Mouse (Mus musculus): Measurements from ENCODE around the gene 2310034C09Rik. TPM values are rescaled to one million over a fixed set of nuclear protein-coding genes. Genes with fewer than 3 reads are reported as not detected.
"Not testable (repeated sequence)": the region's sequence is repeated elsewhere in the genome, so short reads cannot be mapped to it uniquely, and the experiment has no call there.

2310034C09Rik gene
- polyA plus RNA-seq, 1 experiment = not detected

DNA sequence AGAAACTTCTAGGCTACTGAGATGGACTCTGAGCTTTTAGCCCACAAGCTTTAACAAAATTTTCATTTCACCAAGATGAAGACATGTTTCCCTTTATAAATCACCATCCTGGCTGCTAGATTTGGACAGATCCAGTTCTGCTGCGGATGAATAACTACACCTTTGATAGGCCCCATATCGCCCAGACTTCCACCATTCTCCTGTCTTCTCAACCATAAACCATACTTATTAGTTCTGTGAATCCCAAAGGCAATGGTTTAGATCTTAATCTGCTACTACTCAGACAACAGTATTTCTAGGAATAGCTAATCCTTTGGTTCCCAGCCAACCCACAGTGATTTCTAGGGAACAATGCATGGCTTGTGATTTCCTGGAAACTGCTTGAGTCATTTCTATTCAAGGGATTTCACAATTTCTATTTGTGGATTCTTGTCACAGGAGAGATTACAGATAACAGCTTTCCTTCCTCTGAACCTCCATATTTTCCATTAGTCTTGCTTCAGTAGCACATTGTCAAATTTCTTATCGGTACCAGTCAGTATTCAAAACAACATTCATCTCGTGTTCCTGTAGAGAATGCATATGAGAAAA lies 13.8 kb upstream of the 2310034C09Rik start:
- no peaks in the 10 kb centered on the region for H3K27me3 ChIP-seq (ENCODE audit: control insufficient read depth, insufficient read depth, low read length)
- H3K36me3 ChIP-seq (ENCODE audit: control insufficient read depth, insufficient read depth, low read length) = no peaks in the 10 kb centered on the region
- no peak overlapping the region for H3K4me3 ChIP-seq (ENCODE audit: control insufficient read depth, insufficient read depth, low read length)
- no peak for DNase-seq
- TF ChIP-seq POLR2A (IDR thresholded peaks at IDR 0.05; ENCODE audit: control insufficient read depth, extremely low read depth, insufficient read depth, low read length, poor library complexity) (no peak), CTCF (IDR thresholded peaks at IDR 0.05; ENCODE audit: borderline replicate concordance, control insufficient read depth, extremely low read depth, insufficient read depth, low read length, poor library complexity) (no peak)
- WGBS = 56% methylated on average over 4 of the region's 4 CpGs
- H3K27ac ChIP-seq (ENCODE audit: control insufficient read depth, insufficient read depth, low read length) = no peak overlapping the region
- H3K4me1 ChIP-seq (replicated peaks; ENCODE audit: control insufficient read depth, insufficient read depth, low read length) = no peaks in the 10 kb centered on the region

- TF ChIP-seq CTCF (IDR thresholded peaks at IDR 0.05; ENCODE audit: borderline replicate concordance, control insufficient read depth, extremely low read depth, insufficient read depth, low read length, poor library complexity) (no peak), POLR2A (IDR thresholded peaks at IDR 0.05; ENCODE audit: control insufficient read depth, extremely low read depth, insufficient read depth, low read length, poor library complexity) (no peak)
- Histone ChIP-seq H3K4me1 (replicated peaks; ENCODE audit: control insufficient read depth, insufficient read depth, low read length) (no peaks in the 10 kb centered on the region), H3K27me3 (ENCODE audit: control insufficient read depth, insufficient read depth, low read length) (no peaks in the 10 kb centered on the region), H3K4me3 (ENCODE audit: control insufficient read depth, insufficient read depth, low read length) (no peak overlapping the region), H3K27ac (ENCODE audit: control insufficient read depth, insufficient read depth, low read length) (no peak overlapping the region), H3K36me3 (ENCODE audit: control insufficient read depth, insufficient read depth, low read length) (no peaks in the 10 kb centered on the region)
- DNase-seq = no peak
- WGBS = 66% methylated on average over 4 of the region's 4 CpGs
These were observed 10.7 kb upstream of the 2310034C09Rik start for GRCm38 (mm10) chr16:88747943-88748342.

GRCm38 (mm10) chr16:88751535-88751934 lies 7.1 kb upstream of the 2310034C09Rik start, which contains the start of gene Krtap13:
Krtap13 (minus strand) TSS chr16:88751635.
- 89% methylated on average over 3 of the region's 3 CpGs for WGBS
- H3K36me3 ChIP-seq (ENCODE audit: control insufficient read depth, insufficient read depth, low read length); DNase-seq; H3K4me1 ChIP-seq (replicated peaks; ENCODE audit: control insufficient read depth, insufficient read depth, low read length); H3K4me3 ChIP-seq (ENCODE audit: control insufficient read depth, insufficient read depth, low read length); H3K27me3 ChIP-seq (ENCODE audit: control insufficient read depth, insufficient read depth, low read length); H3K27ac ChIP-seq (ENCODE audit: control insufficient read depth, insufficient read depth, low read length): not testable (repeated sequence)

DNA sequence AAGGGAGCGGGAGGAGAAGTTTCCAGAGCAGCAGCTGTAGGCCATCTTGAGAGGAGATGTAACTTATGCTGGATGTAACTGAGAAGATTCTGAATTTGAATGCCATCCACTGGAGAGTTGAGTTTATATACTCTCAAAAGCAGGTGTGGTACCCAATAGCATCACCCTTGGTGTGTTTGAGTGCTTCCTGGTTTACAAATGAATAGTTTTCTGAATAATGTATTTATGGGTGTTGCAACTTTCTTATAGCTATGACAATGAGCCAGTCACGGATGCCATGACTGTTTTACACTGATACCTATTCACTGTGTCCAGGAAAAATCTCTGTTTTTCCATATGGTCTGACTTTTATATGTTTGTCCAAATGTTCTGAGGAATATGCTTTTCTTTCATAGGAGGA lies 15.5 kb downstream of the 2310034C09Rik start, which contains the start of gene 2310057N15Rik:
Gene 2310057N15Rik (minus strand): TSS at position 101 of the 400 bp plus-strand sequence.
- H3K27me3 ChIP-seq (ENCODE audit: control insufficient read depth, insufficient read depth, low read length) = no peaks in the 10 kb centered on the region
- H3K27ac ChIP-seq (ENCODE audit: control insufficient read depth, insufficient read depth, low read length) = no peak within 1 kb of the TSS
- H3K4me1 ChIP-seq (replicated peaks; ENCODE audit: control insufficient read depth, insufficient read depth, low read length) = no peaks in the 10 kb centered on the region
- no peak within 1 kb of the TSS for H3K4me3 ChIP-seq (ENCODE audit: control insufficient read depth, insufficient read depth, low read length)
- no peak for DNase-seq
- H3K36me3 ChIP-seq (ENCODE audit: control insufficient read depth, insufficient read depth, low read length) = no peaks in the 10 kb centered on the region
- TF ChIP-seq POLR2A (IDR thresholded peaks at IDR 0.05; ENCODE audit: control insufficient read depth, extremely low read depth, insufficient read depth, low read length, poor library complexity) = no peak
- TF ChIP-seq CTCF (IDR thresholded peaks at IDR 0.05; ENCODE audit: borderline replicate concordance, control insufficient read depth, extremely low read depth, insufficient read depth, low read length, poor library complexity) = no peak
- WGBS = 89% methylated on average over 2 of the region's 2 CpGs

DNA sequence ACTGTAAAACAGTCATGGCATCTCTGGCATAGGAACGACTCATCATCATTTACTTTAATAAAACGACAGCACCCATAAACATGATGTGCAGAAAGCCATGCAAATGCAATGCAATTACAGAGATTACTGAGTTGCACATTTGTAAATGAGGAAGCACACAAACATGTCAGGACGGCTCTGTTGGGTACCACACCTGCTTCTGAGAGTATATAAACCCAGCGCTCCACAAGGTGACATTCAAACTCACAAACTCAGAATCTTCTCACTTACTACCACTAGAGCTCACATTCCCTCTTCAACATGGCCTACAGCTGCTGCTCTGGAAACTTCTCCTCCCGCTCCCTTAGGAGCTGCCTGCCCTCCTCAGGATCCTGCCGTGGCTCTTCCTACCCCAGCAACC lies 18.9 kb downstream of the 2310034C09Rik start, which contains the start of gene Gm5965:
Gene Gm5965 (plus strand): TSS at position 301 of the 400 bp plus-strand sequence.
- Histone ChIP-seq H3K27ac (ENCODE audit: control insufficient read depth, insufficient read depth, low read length) (no peak within 1 kb of the TSS), H3K27me3 (ENCODE audit: control insufficient read depth, insufficient read depth, low read length) (no peaks in the 10 kb centered on the region), H3K36me3 (ENCODE audit: control insufficient read depth, insufficient read depth, low read length) (no peaks in the 10 kb centered on the region), H3K4me3 (ENCODE audit: control insufficient read depth, insufficient read depth, low read length) (no peak within 1 kb of the TSS), H3K4me1 (replicated peaks; ENCODE audit: control insufficient read depth, insufficient read depth, low read length) (no peaks in the 10 kb centered on the region)
- TF ChIP-seq CTCF (IDR thresholded peaks at IDR 0.05; ENCODE audit: borderline replicate concordance, control insufficient read depth, extremely low read depth, insufficient read depth, low read length, poor library complexity) (no peak), POLR2A (IDR thresholded peaks at IDR 0.05; ENCODE audit: control insufficient read depth, extremely low read depth, insufficient read depth, low read length, poor library complexity) (no peak)
- DNase-seq = no peak
- WGBS = 94% methylated on average over 6 of the region's 6 CpGs

- WGBS = 86% methylated on average over 2 of the region's 2 CpGs
- no peaks in the 10 kb centered on the region for H3K27me3 ChIP-seq (ENCODE audit: control insufficient read depth, insufficient read depth, low read length)
- no peak for DNase-seq
- TF ChIP-seq CTCF (IDR thresholded peaks at IDR 0.05; ENCODE audit: borderline replicate concordance, control insufficient read depth, extremely low read depth, insufficient read depth, low read length, poor library complexity) (no peak), POLR2A (IDR thresholded peaks at IDR 0.05; ENCODE audit: control insufficient read depth, extremely low read depth, insufficient read depth, low read length, poor library complexity) (no peak)
- no peak overlapping the region for H3K27ac ChIP-seq (ENCODE audit: control insufficient read depth, insufficient read depth, low read length)
- no peak overlapping the region for H3K4me3 ChIP-seq (ENCODE audit: control insufficient read depth, insufficient read depth, low read length)
- no peaks in the 10 kb centered on the region for H3K4me1 ChIP-seq (replicated peaks; ENCODE audit: control insufficient read depth, insufficient read depth, low read length)
- no peaks in the 10 kb centered on the region for H3K36me3 ChIP-seq (ENCODE audit: control insufficient read depth, insufficient read depth, low read length)
These were observed 28.1 kb downstream of the 2310034C09Rik start for GRCm38 (mm10) chr16:88786786-88787185.

Other genes with a start within 250 kb of the 2310034C09Rik start
- gene Cldn8, start 195.7 kb upstream of the 2310034C09Rik start, polyA plus RNA-seq (2012; rRNA removed) = 0.19 TPM in 1 of 2 replicates, not detected in the other
- not detected in 2 replicates for gene Krtap24-1, start 146.6 kb upstream of the 2310034C09Rik start, polyA plus RNA-seq (2012; rRNA removed)
- 0.31 TPM in 1 of 2 replicates, not detected in the other for gene 2310079G19Rik, start 131.2 kb upstream of the 2310034C09Rik start, polyA plus RNA-seq (2012; rRNA removed)
- gene Krtap26-1, start 111.1 kb upstream of the 2310034C09Rik start, polyA plus RNA-seq (2012; rRNA removed) = not detected in 2 replicates
- gene Krtap27-1, start 87.2 kb upstream of the 2310034C09Rik start, polyA plus RNA-seq (2012; rRNA removed) = not detected in 2 replicates
- not detected in 2 replicates for gene 2310061N02Rik, start 50.9 kb upstream of the 2310034C09Rik start, polyA plus RNA-seq (2012; rRNA removed)
- not detected in 2 replicates for gene Krtap13-1, start 30.0 kb upstream of the 2310034C09Rik start, polyA plus RNA-seq (2012; rRNA removed)
- gene Krtap13, start 7.2 kb upstream of the 2310034C09Rik start, polyA plus RNA-seq (2012; rRNA removed) = not detected in 2 replicates
- gene 2310057N15Rik, start 15.4 kb downstream of the 2310034C09Rik start, polyA plus RNA-seq (2012; rRNA removed) = not detected in 2 replicates
- gene Gm5965, start 19.0 kb downstream of the 2310034C09Rik start, polyA plus RNA-seq (2012; rRNA removed) = not detected in 2 replicates
- gene Gm20741, start 53.4 kb downstream of the 2310034C09Rik start, polyA plus RNA-seq (2012; rRNA removed) = not detected in 2 replicates
- not detected in 2 replicates for gene Krtap15, start 61.4 kb downstream of the 2310034C09Rik start, polyA plus RNA-seq (2012; rRNA removed)
- gene Krtap14, start 67.3 kb downstream of the 2310034C09Rik start, polyA plus RNA-seq (2012; rRNA removed) = not detected in 2 replicates
- gene Krtap19-1, start 110.6 kb downstream of the 2310034C09Rik start, polyA plus RNA-seq (2012; rRNA removed) = not detected in 2 replicates
- gene Krtap19-2, start 115.4 kb downstream of the 2310034C09Rik start, polyA plus RNA-seq (2012; rRNA removed) = not detected in 2 replicates
- gene Krtap19-3, start 119.2 kb downstream of the 2310034C09Rik start, polyA plus RNA-seq (2012; rRNA removed) = not detected in 2 replicates
- not detected in 2 replicates for gene Krtap19-4, start 126.2 kb downstream of the 2310034C09Rik start, polyA plus RNA-seq (2012; rRNA removed)
- not detected in 2 replicates for gene Krtap19-5, start 137.6 kb downstream of the 2310034C09Rik start, polyA plus RNA-seq (2012; rRNA removed)
- gene Krtap19-9b, start 173.4 kb downstream of the 2310034C09Rik start, polyA plus RNA-seq (2012; rRNA removed) = not detected in 2 replicates
- gene Krtap16-3, start 204.0 kb downstream of the 2310034C09Rik start, polyA plus RNA-seq (2012; rRNA removed) = not detected in 2 replicates

Data from thymus, adult 2 months (tissue).